Mouse (Mus musculus) kidney, adult 2 months (tissue): ENCODE measurements around the gene Olfr308.
"Not testable (repeated sequence)": the region's sequence is repeated elsewhere in the genome, so short reads cannot be mapped to it uniquely, and the experiment has no call there.

ENCODE experiments used
- CTCF ChIP-seq: fragments of 200-500 bp; conservative IDR thresholded peaks from 2 replicates; pipeline ENCODE4 v1.5.1; 2011; ENCODE audit warnings: low read depth, mild to moderate bottlenecking, control low read depth, low read length, moderate library complexity, mixed read lengths; ENCODE audit not compliant: insufficient read depth, insufficient read length
- POLR2A ChIP-seq: fragments of 200-500 bp; IDR thresholded peaks from one replicate; pipeline ENCODE4 v1.6.1; 2011; ENCODE audit warnings: low read depth, low read length, control low read depth

- TF ChIP-seq CTCF, POLR2A: not testable (repeated sequence)
Measured at GRCm38 (mm10) chr7:86346296-86346695, 20.9 kb upstream of the Olfr308 start.
